Mouse (Mus musculus) kidney, adult 2 months (tissue): ENCODE measurements at regions not wholly inside any gene's neighbourhood (a gene's known extent, or its start where the extent isn't known, plus 50 kb on each side); places are given as distances from the start of the nearest gene placed in this dataset.
A peak's percentile ranks its signal among the peaks of the same experiment; 100 is the strongest.
"Not testable (repeated sequence)": the region's sequence is repeated elsewhere in the genome, so short reads cannot be mapped to it uniquely, and the experiment has no call there.

Source experiments
- DNase-seq: peaks from one replicate; pipeline ENCODE4 v3.0.0; 2021
- H3K27ac ChIP-seq: fragments of 200-500 bp; 2 replicates; pipeline ENCODE4 v1.5.1; 2012; ENCODE audit warnings: low read depth, low read length, control low read depth, inconsistent platforms; ENCODE audit not compliant: insufficient read depth
- H3K27me3 ChIP-seq: fragments of 200-500 bp; replicated peaks from 2 replicates; pipeline ENCODE4 v1.6.1; 2012; ENCODE audit warnings: mild to moderate bottlenecking, moderate library complexity, low read length, inconsistent platforms; ENCODE audit not compliant: control insufficient read depth, insufficient read depth
- H3K36me3 ChIP-seq: fragments of 200-500 bp; 2 replicates; pipeline ENCODE4 v1.6.1; 2012; ENCODE audit warnings: mild to moderate bottlenecking, moderate library complexity, low read length, inconsistent platforms; ENCODE audit not compliant: control insufficient read depth, insufficient read depth
- H3K4me1 ChIP-seq: fragments of 200-500 bp; 2 replicates; pipeline ENCODE4 v1.6.1; 2011; ENCODE audit warnings: low read length; ENCODE audit not compliant: control insufficient read depth, insufficient read depth
- H3K4me3 ChIP-seq: fragments of 200-500 bp; 2 replicates; pipeline ENCODE4 v1.5.1; 2011; ENCODE audit warnings: mild to moderate bottlenecking, low read depth, low read length, control low read depth; ENCODE audit not compliant: insufficient read depth
- WGBS: fragments of 180-500 bp; shearing (Covaris S2); methylation state at CpG from one replicate; pipeline ENCODE4 v1.1.7; 2018; 5-methylcytosine and 5-hydroxymethylcytosine counted together

GRCm38 (mm10) chr4:3343443-3343842 lies 158.3 kb upstream of the Vmn1r3 start:
- not testable (repeated sequence) for H3K27me3 ChIP-seq, H3K4me1 ChIP-seq, H3K36me3 ChIP-seq, DNase-seq, H3K4me3 ChIP-seq, H3K27ac ChIP-seq
- WGBS = 73% methylated on average over 8 of the region's 8 CpGs

DNA sequence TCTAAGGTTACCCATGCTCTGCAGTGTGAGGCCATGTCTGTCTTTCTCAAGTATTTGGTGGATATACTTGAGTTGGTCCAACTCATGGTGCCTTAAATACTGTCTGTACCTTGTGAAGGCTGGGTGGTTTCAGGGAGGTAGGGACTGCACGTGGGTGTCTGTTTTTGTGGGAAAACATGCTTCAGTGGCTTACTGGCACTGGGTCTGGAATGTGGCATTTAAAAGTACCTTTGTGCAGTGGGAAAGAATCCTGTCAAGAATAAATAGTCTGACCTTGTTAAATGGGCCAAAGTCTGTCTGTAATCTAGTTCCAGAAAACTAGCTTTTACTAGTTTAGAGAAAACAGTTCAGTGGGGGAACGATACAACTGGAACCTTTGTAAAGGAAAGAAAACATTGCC lies 157.5 kb upstream of the Vmn1r3 start:
- not testable (repeated sequence) for H3K36me3 ChIP-seq, H3K27me3 ChIP-seq, H3K4me1 ChIP-seq, H3K4me3 ChIP-seq
- DNase-seq = peak; percentile 72
- H3K27ac ChIP-seq = peak overlapping the region; percentile 18; the same call in 1 of the 2 replicates
- WGBS = 18% methylated on average over 2 of the region's 2 CpGs

DNA sequence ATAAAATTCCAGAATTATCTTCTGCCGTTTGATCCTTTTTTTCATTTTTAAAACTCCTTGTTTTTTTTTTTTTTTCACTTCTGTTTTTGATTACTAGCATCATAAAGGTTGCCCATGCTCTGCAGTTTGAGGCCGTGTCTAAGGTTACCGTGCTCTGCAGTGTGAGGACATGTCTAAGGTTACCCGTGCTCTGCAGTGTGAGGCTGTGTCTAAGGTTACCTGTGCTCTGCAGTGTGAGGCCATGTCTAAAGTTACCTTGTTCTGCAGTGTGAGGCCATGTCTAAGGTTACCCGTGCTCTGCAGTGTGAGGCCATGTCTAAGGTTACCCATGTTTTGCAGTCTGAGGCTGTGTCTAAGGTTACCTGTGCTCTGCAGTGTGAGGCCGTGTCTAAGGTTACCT lies 157.0 kb upstream of the Vmn1r3 start:
- not testable (repeated sequence) for H3K27me3 ChIP-seq, H3K4me3 ChIP-seq, H3K36me3 ChIP-seq, H3K4me1 ChIP-seq, DNase-seq
- peak overlapping the region; percentile 18; the same call in 1 of the 2 replicates for H3K27ac ChIP-seq
- 74% methylated on average over 6 of the region's 6 CpGs for WGBS
